Mouse (Mus musculus): ENCODE results near the gene Pcp4.
A peak's percentile ranks its signal among the peaks of the same experiment; 100 is the strongest.

Pcp4 gene

DNA sequence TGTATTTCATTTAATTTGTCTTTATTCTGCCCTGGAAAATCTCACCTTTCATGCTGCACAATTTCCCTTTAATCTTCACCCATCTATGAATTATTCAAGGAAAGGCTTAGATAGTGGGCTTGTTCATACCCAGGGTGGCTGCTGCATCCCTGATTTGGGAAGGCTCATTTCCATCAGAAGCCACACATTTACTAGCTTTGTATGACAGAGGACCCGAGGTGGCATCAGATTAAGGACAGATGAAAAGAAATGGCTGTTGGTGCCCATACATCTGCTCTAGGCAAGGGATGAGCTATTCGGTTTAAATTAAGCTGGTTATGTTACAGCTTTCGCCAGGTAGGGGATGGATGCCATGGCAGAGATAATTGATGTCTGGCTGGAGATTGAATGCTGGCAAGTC lies 24.1 kb downstream of the Pcp4 start:
- DNase-seq: no peak

DNA sequence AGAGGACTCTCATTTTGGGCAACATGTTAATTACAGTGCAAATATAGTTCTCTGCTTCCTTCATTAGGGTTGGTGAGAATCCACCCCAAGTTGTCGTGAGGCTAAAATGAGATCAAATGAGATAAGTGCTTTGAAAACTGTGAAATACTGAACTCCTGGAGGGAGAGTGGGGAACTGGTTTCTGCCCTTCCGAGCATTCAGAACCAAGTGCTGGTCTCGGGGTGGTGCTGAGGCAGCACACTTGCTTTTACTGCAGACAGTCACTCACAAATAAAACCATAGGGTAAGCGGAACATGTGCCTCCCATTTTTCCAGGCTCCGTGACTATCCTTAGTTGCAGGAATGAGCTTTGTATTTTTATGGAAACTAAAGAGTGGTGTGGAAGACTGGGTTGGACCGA lies 26.7 kb downstream of the Pcp4 start:
- no peak for DNase-seq

DNA sequence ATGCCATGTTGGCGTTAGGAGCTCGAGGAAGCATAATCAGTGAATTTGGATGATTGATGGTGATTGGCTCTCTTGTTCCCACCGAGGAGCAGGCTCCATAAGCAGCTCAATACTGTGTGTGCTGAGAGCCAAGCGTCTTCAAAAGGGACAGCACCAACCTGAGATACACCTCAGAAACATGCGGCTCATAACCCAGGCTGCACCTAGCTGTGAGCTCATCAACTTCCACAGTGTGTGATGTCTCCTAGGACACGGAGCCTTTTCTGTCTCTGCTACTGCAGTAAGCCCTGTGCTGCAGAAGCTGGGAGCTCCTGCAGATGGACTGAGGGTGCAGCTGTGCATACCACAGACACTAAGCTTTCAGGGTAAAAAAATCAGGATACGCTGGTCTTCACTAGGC lies 31.5 kb downstream of the Pcp4 start:
- DNase-seq: peak; percentile 56

DNA sequence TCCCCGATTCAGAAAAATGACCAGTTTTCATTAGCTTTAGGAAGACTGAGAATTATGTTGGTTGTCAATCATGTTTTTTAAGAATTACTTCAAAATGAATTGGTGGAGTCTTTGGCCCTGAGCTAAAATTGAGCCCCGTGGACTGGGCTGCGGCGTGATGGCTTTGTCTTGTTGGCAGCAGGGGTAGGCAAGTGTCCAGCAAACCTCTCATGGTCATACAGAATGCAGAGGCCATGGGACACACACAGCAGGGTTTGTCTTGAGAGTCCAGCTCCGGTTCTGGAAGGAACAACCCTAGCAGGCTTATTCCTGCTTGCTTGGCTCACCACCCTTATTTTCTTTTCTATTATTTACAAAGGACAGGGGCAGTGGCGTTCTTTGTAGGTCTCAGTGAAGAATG lies 33.8 kb downstream of the Pcp4 start:
- no peak for DNase-seq

DNA sequence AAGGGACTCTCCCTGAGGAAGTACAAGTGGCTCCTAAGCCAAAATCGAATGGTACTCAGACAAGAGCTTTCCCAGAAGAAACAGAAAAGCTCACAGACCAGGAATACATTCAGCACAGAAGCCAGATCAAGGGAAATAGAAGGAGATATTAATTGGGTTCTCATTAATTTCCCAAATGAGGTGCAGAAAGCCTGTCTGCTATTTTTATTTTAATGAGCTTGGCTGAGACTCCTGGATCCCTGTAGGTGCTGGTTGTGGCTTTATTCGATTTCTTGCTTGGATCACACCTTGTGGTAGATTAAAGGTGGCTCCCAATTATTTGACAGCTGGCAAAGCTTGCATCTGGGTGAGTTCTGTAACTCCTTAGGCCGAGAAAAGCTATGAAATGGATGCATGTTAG lies 35.2 kb downstream of the Pcp4 start:
- no peak for DNase-seq

DNA sequence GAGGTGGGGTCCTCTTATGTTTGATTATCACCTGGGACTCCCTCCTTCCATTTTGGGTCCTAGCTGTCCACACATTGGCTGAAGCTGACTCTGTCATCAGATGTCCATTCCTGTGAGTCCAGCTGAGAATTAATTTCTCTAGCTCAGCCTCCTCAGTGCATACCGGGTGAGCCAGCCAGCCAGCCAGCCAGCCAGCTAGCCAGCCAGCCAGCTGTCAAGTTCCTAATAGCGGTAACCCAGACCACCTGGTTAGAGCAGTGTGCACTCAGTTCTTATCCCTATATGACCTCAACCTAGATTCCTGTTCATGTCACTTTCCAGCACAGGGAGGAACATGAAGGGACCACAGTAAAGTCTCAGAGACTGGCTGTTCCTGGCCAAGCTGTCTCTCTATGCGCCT lies 47.1 kb downstream of the Pcp4 start:
- DNase-seq: no peak

DNA sequence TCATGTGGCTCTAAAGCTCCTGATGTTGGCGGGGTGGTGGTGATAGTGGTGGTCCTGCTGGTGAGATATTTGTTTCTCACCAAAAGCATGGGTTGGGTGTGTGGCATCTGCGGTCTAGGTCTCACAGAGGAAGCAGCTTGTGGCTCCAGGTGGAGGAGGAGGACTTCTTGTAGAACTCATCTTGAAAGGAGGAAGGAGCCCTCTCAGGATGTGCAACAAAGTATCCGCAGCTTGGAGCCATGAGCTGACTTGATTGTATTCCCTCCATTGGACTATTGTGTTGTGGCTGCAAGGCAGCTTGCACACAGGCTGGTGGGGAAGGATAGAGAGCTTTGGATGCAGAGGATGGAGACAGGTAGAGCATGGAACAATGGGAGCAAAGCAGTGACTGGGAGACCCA lies 60.1 kb downstream of the Pcp4 start:
- DNase-seq: no peak

DNA sequence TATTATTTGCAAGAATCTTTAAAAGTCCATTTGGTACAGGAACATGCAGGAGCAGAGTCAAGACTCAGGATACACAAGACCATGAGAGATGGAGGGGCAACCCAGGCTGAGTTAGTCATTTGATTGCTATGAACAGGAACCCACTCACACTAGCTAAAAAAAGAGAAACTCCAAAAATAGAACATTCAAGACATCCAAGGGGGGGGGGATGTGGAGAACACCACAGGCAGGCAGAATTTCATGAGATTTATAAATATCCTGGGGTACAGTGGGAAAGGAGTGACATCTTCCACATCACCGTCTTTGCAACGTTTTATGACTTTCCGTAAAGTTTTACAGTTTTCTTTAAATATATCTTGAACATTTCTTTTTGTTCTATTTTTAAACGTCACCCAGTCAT lies 61.1 kb downstream of the Pcp4 start:
- no peak for DNase-seq

DNA sequence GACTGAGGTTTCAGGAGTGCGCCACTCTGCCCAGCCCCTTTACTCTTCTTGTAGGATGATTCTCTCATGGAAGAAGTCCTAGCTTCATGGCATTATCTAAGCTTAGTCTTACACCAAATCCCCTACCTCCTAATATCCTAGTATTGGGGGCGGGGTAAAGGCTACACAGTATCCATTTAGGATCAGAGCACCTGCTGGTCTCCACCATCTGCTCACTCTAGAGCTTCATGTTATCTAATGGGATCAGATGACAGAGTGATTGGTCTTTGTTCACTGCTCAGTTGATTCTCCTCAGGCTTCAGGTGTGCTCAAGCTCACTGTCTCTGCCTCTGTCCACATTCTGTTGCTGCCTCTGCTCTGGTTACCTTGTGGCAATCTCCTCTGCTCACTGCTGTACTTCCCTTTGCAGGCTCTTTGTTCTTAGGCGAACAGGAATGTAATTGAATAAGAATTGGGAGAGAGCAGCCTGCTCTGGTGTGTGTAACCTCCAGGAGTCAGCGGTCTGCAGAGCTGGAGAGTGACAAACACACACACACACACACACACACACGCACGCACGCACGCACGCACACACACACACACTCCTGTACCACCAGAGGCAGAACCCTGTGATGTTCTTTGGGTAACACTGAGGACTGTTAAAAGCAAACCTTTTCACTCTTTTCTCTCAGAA lies 62.6 kb downstream of the Pcp4 start:
- no peak for DNase-seq

DNA sequence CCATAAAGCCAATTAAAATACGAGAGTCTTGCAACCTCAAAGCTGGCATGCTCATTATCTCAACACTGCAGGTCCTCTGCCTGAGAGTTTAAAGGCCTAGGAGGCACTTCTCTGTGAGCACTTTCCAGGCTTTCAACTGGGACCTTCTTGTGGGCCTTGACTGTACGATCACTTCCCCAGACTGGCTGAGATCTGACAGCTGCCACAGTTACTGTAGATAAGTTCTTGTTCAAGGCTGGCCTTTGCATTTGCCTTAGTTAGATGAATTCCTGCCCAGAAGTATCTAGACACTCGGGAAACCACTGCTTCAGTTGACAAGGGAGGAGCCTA lies 63.1 kb downstream of the Pcp4 start:
- no peak for DNase-seq

DNA sequence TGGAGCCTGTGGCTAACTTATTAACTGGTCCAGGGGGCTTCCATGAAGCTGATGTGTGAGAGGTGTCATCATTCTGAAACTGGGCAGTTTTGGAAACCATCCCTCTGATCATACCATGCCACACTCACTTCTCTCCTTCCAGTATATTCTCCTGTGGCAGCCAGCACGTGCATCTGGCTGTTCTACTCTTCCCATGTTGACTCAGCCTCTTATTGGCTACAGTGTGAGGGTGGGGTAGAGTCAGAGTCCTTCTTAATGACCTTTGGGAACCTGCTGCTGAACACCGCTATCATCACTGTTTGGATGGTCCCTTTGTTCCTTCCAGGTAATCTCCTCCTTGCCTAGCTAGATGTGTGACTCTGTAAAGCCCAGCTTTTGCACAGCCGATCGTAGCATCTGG lies 63.6 kb downstream of the Pcp4 start:
- DNase-seq: no peak

DNA sequence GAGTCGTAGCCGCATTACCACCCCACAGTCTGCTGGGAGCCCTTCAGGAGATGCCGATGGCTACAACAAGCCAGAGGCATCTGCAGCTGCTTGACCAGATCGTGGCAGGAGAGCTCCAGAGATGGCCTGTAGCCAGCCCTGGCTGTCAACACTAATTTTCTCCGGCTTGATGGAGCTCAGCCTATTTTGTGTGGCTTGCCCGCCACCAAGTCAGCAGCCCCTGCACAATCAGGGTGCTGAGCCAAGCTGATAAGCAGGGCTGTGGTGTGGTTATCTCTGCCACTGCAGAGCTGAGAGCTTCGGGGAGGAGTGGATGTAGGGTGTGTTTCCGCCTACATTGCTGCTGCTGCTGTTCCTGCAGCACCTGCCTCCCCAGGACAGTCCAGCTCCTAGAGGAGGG lies 66.3 kb downstream of the Pcp4 start:
- no peak for DNase-seq

DNA sequence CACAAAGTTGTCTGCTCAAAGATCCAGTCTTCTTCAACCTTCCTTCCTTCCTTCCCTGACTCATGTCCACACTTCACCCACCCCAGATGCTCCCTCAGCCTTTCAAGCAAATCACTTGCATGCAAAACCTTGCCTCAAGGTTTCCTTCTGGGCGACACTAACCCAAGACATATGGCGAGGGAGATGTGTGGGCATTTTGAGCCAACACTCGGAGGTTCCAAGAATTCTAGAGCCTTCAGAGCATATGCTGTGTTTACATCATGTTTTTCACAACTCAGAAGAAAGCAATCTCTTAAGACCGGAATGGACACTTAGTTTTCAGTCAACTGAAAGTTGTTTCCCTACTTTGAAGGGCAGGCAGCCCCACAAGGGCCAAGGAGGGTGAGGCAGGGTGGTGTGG lies 67.9 kb downstream of the Pcp4 start:
- DNase-seq: peak; percentile 83

DNA sequence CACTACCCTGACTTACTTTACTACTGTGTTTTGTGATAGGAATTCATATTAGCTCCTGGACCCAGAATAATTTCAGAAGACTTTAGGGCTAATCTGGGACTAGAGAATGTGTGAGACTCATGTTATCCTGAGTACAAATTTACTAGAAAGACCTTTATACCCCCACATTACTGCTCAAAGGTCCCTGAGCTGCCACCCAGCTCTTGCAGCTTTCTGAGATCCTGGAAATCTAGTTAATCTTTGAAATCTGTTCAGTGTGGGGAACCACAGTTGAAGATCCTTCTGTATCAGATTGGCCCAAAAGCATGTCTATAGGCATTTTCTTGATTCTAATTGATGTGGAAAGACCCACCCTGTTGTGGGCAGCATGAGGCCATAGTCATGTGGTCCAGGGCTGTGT lies 69.0 kb downstream of the Pcp4 start:
- DNase-seq: no peak

DNA sequence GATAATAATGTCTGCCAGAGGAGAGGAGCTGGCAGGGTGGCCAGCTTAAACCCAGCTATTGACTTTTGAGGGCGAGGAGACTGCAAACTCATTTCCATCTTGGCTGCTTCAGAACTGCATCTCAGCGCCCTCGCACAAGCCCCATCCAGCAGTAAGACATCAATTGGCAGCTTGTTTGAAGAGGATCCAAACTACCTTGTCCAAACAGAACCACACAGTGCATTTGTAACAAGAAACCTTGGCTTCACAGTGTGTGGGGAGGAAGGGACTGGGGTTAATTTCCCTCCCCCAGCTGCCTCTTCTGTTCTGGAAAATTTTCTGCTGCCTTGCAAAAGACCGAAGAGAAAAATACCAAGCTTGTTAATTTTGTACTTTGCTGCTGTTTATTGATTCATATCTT lies 71.7 kb downstream of the Pcp4 start:
- no peak for DNase-seq

DNA sequence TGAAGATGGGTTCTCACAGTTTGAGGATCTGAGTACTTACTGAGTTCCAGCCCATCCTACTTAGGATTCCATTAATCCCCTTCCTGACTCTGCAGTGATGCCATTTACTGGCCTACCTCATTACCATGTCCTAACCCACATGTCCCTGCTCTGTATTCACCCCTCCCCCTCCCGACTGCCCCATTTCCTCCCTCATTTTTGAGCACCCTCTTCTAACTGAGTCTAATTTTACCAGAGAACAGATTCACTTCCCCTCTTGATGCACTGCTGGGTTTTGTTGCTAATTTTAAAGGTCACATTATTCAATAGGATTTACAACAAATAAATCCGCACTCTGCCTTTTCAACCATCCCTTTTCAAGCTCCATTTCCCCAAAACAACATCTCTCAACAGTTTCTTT lies 73.7 kb downstream of the Pcp4 start:
- DNase-seq: no peak

DNA sequence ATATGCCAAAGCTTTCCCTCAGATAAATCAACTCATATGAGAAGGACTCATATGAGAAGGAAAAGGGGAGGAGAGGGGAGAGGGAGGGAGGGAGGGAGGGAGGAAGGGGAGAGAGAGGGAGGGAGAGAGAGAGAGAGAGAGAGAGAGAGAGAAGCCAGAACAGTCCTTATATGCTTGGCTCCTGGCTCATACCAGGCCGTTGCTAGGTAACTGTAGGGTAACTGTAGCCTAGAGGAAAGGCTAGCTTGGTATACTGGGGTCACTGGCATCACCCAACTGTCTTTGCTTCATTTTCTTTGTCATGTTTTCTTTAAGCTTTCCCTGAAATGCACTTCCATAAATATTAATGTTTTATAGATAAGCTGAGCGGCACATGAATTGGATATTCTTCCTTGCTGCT lies 85.3 kb downstream of the Pcp4 start:
- DNase-seq: no peak

DNA sequence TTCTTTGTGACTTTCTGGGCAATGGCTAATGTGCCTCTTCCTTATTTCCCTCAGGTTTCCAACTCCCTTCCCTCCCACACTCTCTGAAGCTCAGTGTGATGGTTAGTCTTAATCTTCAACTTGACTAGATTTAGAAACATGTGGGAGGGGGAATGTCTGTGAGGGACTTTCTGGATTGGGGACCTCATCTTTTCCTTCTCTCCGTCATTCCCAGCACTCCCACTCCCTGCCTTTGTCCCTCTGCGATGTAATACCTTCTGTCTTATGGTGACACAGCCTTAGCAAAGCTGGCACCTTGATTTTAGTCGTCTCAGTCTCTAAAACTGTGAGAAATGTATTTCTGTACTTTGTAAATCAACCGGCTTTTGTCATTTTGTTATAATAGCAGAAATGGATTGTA lies 88.0 kb downstream of the Pcp4 start:
- peak; percentile 64 for DNase-seq

DNA sequence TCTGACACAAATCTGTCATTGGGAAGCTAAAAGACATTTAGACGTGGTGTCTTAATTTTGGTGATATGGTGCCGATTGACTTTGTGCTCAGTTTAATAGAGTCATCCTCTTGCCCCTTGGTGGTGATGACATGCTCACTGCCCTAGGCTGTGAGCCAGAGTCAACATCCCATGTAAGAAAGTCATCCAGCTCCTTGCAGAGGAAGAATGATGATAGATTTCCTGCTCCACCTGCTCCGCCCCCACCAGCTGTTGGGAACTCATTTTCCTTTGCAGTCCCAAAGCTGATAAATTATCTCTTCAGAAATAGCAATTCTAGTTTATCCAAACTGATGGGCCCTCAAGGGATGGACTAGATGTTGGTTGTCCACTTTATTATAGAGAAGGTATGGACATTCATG lies 89.2 kb downstream of the Pcp4 start:
- DNase-seq: no peak

DNA sequence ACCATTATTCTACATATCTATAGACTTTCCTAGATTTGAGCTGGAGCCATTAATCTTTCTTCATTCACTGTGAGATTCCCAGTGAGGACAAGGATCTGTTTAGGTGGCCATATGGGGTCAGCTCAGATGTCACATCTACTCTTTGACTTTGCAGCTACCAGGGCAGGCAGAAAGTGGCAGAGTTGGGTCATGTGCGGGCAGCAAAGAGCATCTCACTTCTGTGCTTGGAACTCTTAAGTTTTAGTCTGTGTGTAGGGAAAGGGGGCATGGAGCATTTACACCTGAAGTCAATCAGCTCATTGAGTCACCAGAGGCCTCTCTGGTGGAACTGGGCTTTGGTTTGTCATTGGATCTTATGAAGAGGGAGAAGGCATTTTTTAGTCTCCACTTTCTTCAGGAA lies 90.9 kb downstream of the Pcp4 start:
- no peak for DNase-seq

DNA sequence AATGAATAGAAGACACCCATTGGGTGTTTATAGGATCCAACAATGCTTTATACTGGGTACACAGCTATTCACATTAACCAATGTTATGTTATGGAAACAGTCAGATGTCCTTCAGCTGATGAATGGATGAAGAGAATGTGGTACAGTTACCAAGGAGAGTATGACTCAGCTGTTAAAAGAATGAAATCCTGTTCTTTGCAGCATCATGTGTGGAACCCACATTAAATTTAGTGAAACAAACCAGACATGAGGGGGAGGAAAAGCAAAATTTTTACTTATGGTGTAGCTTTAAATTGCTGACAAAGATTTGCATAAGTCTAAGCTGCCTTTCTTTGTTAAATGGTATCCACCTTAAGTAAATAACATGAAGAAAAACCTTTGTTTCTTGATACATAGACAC lies 92.4 kb downstream of the Pcp4 start:
- no peak for DNase-seq

DNA sequence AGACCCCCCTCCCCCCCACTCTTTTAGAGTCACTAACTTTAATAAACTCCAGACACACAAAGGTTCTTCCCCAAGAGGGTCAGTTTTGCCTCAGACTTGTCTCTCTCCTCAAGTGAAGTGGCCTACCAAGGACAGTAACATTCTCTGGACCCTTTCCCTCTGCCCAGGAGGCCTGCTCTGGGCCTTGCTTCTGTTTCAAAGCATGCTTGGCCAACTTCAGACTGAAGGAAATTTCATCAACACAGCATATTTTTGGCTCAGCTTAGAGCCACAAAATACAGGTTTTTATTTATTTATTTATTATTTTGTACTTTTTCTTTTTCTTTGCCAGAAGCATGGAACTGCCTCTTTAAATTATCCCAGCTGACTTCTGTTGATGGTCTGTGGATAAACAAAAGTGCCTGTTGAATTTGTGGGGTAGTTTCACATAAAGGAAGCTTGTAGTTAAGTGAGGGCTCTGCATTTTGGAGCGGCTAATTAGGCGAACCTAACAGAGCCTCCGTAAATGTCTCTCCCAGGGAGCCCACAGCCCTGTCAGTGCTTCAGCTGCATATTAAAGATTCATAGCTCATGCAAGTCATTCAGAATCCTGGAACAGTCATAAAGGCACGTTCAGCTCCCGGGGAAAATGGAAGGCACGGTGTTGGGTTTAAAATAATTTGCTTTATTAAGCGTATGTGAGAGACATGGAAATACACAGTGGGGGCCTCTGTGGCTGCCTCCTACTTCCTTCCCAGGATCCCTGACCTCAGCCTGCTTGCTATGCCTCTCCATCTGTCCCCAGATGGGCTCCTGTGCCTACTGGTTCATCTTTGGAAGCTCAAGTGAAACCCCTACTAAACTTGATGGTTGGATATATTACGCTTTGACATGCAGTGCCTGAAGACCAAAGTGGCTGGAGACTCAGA lies 96.2 kb downstream of the Pcp4 start:
- DNase-seq: no peak

DNA sequence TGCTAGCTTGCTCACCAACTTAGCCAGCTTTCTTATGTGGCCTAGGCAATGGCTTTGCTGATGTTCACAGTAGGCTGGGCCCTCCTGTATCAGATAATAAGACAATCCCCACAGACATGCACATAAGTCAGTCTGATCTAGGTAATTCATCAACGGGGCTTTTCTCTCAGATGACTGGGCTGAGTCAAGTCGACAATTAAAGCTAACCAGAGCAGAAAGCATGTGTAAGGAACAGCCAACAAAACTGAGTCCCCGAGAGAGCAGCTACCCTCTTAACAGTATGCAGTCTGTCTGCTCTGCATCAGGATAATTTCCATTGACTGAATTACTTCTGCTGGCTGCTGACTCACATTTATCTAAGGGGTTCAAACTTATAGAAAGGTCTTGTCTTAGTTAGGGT lies 100.0 kb downstream of the Pcp4 start:
- DNase-seq: no peak
